Mouse (Mus musculus) hematopoietic stem cell, adult 5-6 weeks (primary cell): ENCODE measurements around the gene Itpr3. TPM values are rescaled to one million over a fixed set of nuclear protein-coding genes. Genes with fewer than 3 reads are reported as not detected.

ENCODE experiments used
- total RNA-seq: library from RNA; stranded (forward); fragments of 172-1452, 232-1000 nt; gene quantifications from 2 replicates; pipeline ENCODE4 v1.2.3, GENCODE M21; 2017

Itpr3 gene
- total RNA-seq, 1 experiment from 2014 or later: 13.2 TPM

Other genes starting within 250 kb of the Itpr3 start
- gene Nkx2-5, start 212.3 kb upstream of the Itpr3 start, total RNA-seq: not detected in 2 replicates
- 4.9 and 16.0 TPM in 2 replicates for gene Kifc5b, start 140.2 kb upstream of the Itpr3 start, total RNA-seq
- gene Phf1, start 124.3 kb upstream of the Itpr3 start, total RNA-seq: 8.3 and 10.3 TPM in 2 replicates
- gene Cuta, start 117.7 kb upstream of the Itpr3 start, total RNA-seq: 40.2 and 52.0 TPM in 2 replicates
- 3.9 and 9.6 TPM in 2 replicates for gene Syngap1, start 116.1 kb upstream of the Itpr3 start, total RNA-seq
- 27.6 and 27.8 TPM in 2 replicates for gene Zbtb9, start 84.1 kb upstream of the Itpr3 start, total RNA-seq
- 31.1 and 42.1 TPM in 2 replicates for gene Bak1, start 28.3 kb upstream of the Itpr3 start, total RNA-seq
- gene Uqcc2, start 76.6 kb downstream of the Itpr3 start, total RNA-seq: 97.7 and 113 TPM in 2 replicates
- not detected in 2 replicates for gene Ip6k3, start 110.5 kb downstream of the Itpr3 start, total RNA-seq
- 35.3 and 70.7 TPM in 2 replicates for gene Lemd2, start 147.2 kb downstream of the Itpr3 start, total RNA-seq